Mouse (Mus musculus) adrenal gland, adult (tissue): ENCODE results near the gene Otof.

Source experiments
- DNase-seq, 2 experiments: peaks; one replicate each; pipeline ENCODE4 v3.0.0; 2022 to 2023; ENCODE audit warnings: low spot score in 1 of 2; ENCODE audit not compliant: inconsistent age in 2 of 2

The Otof gene

DNA sequence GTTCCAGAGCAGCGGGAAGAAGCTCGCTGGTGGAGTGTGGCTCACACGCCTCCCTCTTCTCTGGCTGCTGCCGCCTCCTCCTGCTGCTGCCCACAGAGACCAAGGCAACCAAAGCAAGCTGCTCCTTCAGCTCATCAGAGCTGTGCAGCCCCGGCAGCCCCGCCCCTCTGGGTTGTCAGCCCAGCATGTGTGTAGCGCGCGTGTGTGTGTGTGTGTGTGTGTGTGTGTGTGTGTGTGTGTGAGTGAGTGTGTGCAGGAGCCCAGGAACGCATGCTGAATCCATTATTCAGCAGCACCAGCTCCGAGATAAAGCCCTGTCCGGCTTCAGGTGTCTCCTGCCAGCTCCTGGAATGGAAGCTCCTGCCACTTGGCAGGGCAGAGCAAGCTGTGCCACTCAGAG is at the start of gene Otof:
TSS of gene Otof (minus strand) at position 112 of the 400 bp plus-strand sequence.
- peak; percentile 16 to 37 for DNase-seq

GRCm38 (mm10) chr5:30497299-30497698 is 35.6 kb upstream of the Otof start:
- DNase-seq, result no peak

DNA sequence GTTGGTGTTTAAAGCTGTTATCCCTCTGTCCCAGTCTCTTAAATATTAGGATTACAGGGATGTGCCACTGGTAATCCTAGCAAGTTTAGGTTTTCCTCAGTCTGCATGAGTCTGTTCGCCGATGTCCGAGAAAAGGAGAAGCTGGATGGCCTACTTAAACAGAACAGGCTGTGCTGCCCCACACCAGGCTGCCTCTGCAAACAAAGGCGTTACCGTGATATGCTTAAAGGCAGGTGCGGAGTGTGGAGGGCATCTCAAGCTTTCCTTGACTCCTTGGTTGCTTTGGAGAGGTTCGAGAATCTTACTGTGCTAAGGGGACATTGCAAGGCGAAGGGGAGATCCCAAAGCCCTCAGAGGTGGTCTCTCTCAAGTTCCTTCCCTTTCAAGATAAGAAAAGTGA is 35.1 kb upstream of the Otof start:
- no peak for DNase-seq

DNA sequence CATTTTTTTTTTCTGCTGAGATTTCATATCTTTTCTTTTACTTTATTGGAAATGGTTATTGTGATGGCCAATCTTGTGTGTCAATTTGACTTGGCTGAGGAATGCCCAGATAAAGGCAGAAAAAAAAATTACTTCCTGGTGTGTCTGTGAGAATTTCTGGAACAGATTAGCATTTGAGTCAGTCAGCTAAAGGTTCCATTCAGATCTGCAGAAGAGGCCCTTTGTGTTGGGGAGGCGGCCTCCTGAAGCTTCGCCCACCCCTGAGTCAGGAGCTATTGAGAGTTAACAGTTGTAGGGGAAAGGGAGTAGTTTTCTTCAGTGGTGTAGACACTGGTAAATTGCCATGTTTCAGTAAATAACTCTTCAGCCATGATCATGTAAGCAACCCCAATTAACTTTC is 33.6 kb upstream of the Otof start:
- no peak for DNase-seq

- no peak for DNase-seq
These were observed 32.9 kb upstream of the Otof start for GRCm38 (mm10) chr5:30494606-30495005.

DNA sequence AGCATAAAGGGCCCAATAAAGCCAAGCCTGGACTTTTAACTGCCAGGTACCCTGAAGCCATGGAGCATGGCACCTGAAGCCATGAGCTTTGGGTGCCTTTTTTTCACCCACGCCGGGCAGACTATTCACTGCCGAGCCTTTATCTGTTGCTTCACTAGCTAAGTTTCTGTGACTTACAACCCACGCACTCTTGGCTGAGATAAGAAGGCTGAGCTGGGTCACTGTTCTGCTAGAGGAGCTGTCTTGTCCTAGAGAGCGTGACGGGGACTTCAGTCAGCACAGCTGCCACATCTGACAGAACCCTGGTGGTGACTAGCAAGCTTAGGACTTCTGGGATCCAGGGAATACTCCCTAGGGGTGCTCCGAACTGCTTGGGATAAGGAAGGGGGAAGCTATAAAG is 32.0 kb upstream of the Otof start:
- DNase-seq, result no peak

DNA sequence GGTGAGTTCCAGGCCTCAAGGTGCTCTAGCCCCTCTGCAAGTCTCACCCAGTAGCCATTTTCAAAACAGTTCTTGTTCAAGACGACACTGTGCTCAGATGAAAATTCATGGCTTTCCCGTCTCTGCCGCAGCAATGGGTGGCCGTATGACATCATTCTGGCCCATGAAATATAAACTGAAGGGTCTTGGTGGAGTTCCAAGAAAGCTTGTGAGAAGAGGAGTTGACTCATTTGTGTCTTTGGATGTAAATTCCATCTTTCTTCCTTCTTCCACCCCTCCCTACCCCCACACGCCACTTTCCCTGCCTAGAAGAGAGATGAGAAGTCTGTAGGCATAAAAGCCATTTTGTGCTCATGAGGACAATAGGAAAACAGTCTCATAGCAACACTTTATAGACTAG is 29.1 kb upstream of the Otof start:
- no peak for DNase-seq

DNA sequence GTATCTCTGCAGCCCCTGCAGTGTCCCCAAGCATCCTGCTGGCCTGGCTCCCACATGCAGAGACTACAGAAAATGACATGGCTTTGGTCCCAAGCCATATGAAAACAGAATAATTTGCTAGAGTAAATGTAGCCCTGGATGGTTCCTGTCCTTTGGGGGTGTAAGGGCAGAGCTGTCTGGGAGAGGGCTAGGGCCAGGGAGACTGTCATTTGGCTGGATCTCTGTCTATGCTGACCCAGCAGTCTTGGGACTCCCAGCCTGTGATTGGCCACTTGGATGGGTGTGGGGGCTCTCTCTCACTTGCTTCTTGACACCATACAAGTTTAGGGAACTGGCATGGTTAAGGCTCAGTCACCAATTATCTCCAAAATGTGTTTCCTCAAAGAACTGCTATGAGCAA is 28.5 kb upstream of the Otof start:
- no peak for DNase-seq

GRCm38 (mm10) chr5:30485136-30485535 is 23.4 kb upstream of the Otof start:
- peak; percentile 14 to 43 for DNase-seq

DNA sequence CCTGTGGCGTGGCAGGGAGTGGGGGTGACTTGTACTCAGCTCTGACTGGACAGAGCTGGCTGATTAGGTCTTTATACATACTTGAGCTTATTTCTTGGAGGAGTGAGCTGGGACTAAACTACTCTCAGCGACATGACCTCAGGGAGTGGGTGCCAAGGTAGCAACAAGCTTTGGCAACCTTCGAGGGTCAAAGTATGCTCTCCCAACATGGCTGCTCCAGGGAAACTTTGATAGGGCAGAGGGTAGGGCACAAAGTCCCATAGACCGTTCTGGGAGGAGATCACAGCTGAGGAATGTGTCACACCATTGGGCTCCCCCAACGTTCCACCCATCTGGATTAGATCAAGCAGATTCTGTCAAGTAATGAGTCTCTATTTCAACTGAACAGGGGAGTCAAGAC is 22.9 kb upstream of the Otof start:
- no peak for DNase-seq

DNA sequence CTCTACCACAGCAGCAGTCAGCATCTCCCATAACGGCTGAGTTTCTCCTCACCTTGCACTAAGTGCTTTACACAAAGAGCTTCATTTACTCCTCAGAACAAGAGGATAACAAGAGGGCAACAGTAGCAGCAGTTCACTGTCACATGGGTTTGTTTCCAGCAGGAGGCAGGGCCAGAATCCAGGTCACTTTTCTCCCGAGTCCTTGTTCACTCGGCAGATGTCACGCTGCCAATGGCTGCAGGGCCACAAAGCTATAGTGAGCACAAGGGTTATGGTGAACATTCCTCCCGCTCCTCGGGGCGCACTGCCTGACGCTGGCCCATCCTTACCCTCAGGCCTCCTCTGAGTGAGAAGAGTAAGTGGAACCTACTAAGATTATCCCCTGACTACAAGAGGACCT is 21.8 kb upstream of the Otof start:
- peak in 1 of 2 experiments; percentile 45 for DNase-seq

GRCm38 (mm10) chr5:30482319-30482718 is 20.6 kb upstream of the Otof start:
- peak; percentile 62 to 86 for DNase-seq

GRCm38 (mm10) chr5:30476534-30476933 is 14.8 kb upstream of the Otof start:
- peak; percentile 22 to 69 for DNase-seq

DNA sequence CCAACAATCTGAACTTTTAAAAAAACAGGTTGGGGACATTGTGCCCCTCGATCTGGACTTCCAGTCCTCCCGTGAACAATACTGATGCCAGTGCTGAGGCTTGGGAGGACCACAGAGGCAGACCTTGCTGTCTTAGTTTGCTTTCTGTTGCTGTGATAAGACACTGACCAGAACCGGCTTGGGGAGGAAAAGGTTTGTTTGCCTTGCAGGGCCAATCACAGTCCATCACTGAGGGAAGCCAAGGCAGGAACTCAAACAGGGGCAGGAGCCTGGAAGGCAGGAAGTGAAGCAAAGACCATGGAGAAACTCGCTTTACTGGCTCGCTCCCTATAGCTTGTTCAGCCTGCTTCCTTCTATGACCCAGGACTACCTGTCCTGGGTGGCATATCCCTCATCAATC is 10.4 kb upstream of the Otof start:
- no peak for DNase-seq

- no peak for DNase-seq
These were observed 8.7 kb upstream of the Otof start for GRCm38 (mm10) chr5:30470454-30470853.

DNA sequence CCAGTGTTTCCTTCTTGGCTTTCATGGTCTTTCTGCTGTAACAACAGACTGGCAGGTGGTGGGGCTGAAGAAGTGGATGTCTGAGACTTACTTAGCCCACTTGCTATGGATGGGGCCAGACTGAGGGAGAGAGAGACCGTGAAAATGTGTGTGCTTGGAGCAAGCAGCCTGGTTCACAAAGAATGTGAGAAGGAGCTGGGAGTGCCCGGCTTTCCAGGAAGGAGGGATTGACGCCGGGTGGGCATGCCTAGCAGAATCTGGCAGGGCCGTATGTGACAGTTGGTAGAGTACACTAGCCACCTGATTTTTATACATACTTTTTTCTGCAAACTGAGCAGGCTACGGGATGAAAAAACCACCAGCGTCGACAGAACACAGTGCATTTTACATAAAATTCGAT is 4.6 kb upstream of the Otof start:
- DNase-seq, result no peak

GRCm38 (mm10) chr5:30465861-30466260 is 4.1 kb upstream of the Otof start, which contains the start of gene 1700001C02Rik:
1700001C02Rik (plus strand) TSS chr5:30466047.
- DNase-seq, result no peak

DNA sequence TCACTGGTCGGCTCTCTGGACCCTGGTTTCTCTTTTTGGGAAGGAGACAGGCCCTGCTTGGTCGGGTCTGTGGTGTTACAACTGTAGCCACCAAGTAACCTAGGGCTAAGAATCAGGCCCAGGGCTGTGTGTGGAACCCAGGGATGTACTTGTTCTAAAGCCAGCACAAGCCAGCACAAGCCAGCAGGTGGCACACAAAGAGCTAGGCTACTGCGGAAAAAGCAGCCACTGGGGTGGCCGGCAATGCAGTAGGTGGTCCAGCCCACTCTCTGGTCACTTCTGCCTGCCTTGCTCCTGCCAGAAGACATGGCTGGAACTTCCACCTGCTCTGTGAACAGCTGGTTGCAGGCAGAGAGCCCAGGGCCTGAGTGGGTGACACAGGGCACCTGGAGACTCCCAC is 1.6 kb downstream of the Otof start:
- DNase-seq, result no peak

- peak in 1 of 2 experiments; percentile 37 for DNase-seq
These were observed 5.7 kb downstream of the Otof start for GRCm38 (mm10) chr5:30456056-30456455.

- DNase-seq, result no peak
These were observed 17.3 kb downstream of the Otof start for GRCm38 (mm10) chr5:30444327-30444895.

DNA sequence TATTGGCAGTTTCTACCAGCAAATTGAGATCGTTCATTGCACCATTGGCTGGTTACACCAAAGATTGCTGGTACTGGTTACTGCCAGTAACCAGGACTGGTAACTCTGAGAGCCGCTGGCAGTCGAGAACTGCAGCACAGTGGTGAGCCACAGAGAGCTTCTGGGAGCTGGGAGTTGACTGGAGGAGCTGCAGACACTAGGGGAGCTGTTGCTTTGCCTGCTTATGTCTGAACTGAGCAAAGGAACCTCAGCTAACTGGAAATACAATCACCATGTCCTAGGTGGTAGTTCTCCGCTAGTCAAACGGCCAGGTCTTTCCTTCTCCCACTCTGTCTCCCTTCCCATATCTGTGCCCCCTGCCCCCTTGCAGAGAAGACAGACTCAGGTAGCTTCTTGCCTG is 19.5 kb downstream of the Otof start:
- DNase-seq, result peak in 1 of 2 experiments; percentile 28

- DNase-seq, result no peak
These were observed 21.3 kb downstream of the Otof start for GRCm38 (mm10) chr5:30440308-30440906.

- DNase-seq, result no peak
These were observed 22.8 kb downstream of the Otof start for GRCm38 (mm10) chr5:30438931-30439330.
